Comparison of ENCODE assay signal across 9 mouse cellular contexts in genomic region chr8:35882638-35883455, GRCm38 (mm10).
A peak's percentile ranks its signal among the peaks of the same experiment; 100 is the strongest.
DNase-seq lines count a peak whose midpoint lies in the region; ATAC-seq lines count a peak whose summit lies in the region.
"Had no signal": no experiment of that assay in that cellular context is flagged by ENCODE, and none has a peak within 500 bp of the region (broad histone marks: within the 10 kb centered on the region; RNA-seq: fewer than 3 reads in every experiment).

No protein-coding gene starts in this region.

- no peaks in the 10 kb centered on the region for H3K27me3 ChIP-seq in forebrain, embryonic 13.5 days
- H3K27me3 ChIP-seq in hindbrain, embryonic 16.5 days (replicated peaks; ENCODE audit: control insufficient read depth, insufficient read depth, low read length) = no peaks in the 10 kb centered on the region
- no peaks in the 10 kb centered on the region for H3K27me3 ChIP-seq in neural tube, embryonic 13.5 days
- H3K27me3 ChIP-seq: limb, embryonic 13.5 days had no signal

- ATAC-seq in forebrain, embryonic 13.5 days = peak; percentile 89
- peak; percentile 76 for ATAC-seq in hindbrain, embryonic 16.5 days
- ATAC-seq in neural tube, embryonic 13.5 days (ENCODE audit: low read depth) = peak; percentile 86

- peak overlapping the region; percentile 43 for H3K4me2 ChIP-seq in forebrain, embryonic 13.5 days
- H3K4me2 ChIP-seq in hindbrain, embryonic 16.5 days (ENCODE audit: low read length) = peak overlapping the region; percentile 45
- peak overlapping the region; percentile 48 for H3K4me2 ChIP-seq in neural tube, embryonic 13.5 days
- H3K4me2 ChIP-seq: limb, embryonic 13.5 days had no signal

- no peak overlapping the region for H3K9ac ChIP-seq in forebrain, embryonic 13.5 days
- peak overlapping the region; percentile 42; the same call in 1 of the 2 replicates for H3K9ac ChIP-seq in hindbrain, embryonic 16.5 days (ENCODE audit: low read depth, low read length)
- H3K9ac ChIP-seq in neural tube, embryonic 13.5 days = peak overlapping the region; percentile 54
- H3K9ac ChIP-seq: limb, embryonic 13.5 days had no signal

- WGBS in forebrain, embryonic 13.5 days = 10% methylated on average over 12 of the region's 12 CpGs
- WGBS in hindbrain, embryonic 16.5 days = 17% methylated on average over 12 of the region's 12 CpGs
- WGBS in neural tube, embryonic 13.5 days = 7% methylated on average over 12 of the region's 12 CpGs

- H3K4me1 ChIP-seq in forebrain, embryonic 13.5 days = peaks cover 27% of the 10 kb centered on the region
- H3K4me1 ChIP-seq in hindbrain, embryonic 16.5 days (ENCODE audit: control insufficient read depth, insufficient read depth, low read depth, low read length) = peaks cover 12% of the 10 kb centered on the region
- H3K4me1 ChIP-seq in neural tube, embryonic 13.5 days (replicated peaks) = peaks cover 32% of the 10 kb centered on the region

- H3K36me3 ChIP-seq in forebrain, embryonic 13.5 days (ENCODE audit: poor library complexity, severe bottlenecking) = no peaks in the 10 kb centered on the region
- H3K36me3 ChIP-seq in hindbrain, embryonic 16.5 days (ENCODE audit: control insufficient read depth, insufficient read depth, low read length) = no peaks in the 10 kb centered on the region
- no peaks in the 10 kb centered on the region for H3K36me3 ChIP-seq in neural tube, embryonic 13.5 days
- H3K36me3 ChIP-seq: limb, embryonic 13.5 days had no signal

- 0 out of 2 replicates have a peak overlapping the region, but pooled peaks have one; percentile 3 for H3K4me3 ChIP-seq in forebrain, embryonic 13.5 days
- H3K4me3 ChIP-seq in hindbrain, embryonic 16.5 days (ENCODE audit: low read length) = no peak overlapping the region
- no peak overlapping the region for H3K4me3 ChIP-seq in neural tube, embryonic 13.5 days
- H3K4me3 ChIP-seq: limb, embryonic 13.5 days had no signal

- H3K9me3 ChIP-seq in forebrain, embryonic 13.5 days (replicated peaks) = peaks cover 7% of the 10 kb centered on the region
- peaks cover 3% of the 10 kb centered on the region for H3K9me3 ChIP-seq in hindbrain, embryonic 16.5 days (ENCODE audit: control insufficient read depth, low read length)
- H3K9me3 ChIP-seq in neural tube, embryonic 13.5 days = peaks cover 4% of the 10 kb centered on the region; the same call in 1 of the 2 replicates

- H3K27ac ChIP-seq in forebrain, embryonic 13.5 days = peak overlapping the region; percentile 74
- peak overlapping the region; percentile 73 for H3K27ac ChIP-seq in hindbrain, embryonic 16.5 days (ENCODE audit: low read depth, low read length)
- H3K27ac ChIP-seq in neural tube, embryonic 13.5 days (replicated peaks) = peak overlapping the region; percentile 85
- H3K27ac ChIP-seq: limb, embryonic 13.5 days had no signal

- peak; percentile 40 to 56 for DNase-seq in frontal cortex, postnatal 10 days (ENCODE audit: low spot score in 2 of 2)
- DNase-seq in frontal cortex, postnatal 25 days (ENCODE audit: low spot score in 2 of 2) = no peak
- peak; percentile 17 for DNase-seq in ES-CJ7 (ENCODE audit: low read depth, low spot score)
- no peak for DNase-seq in thymus, postnatal 36 days
- DNase-seq in natural killer cell, adult 2 months (ENCODE audit: low spot score in 2 of 2) = no peak

Comparison
In these comparisons a context has a peak if more than half of its experiments do, and no peak if none do; other contexts are left out.
1. DNase-seq: peak in frontal cortex, postnatal 10 days (2 of 2) and ES-CJ7 (single experiment); none in frontal cortex, postnatal 25 days (0 of 2), thymus, postnatal 36 days (0 of 2) and natural killer cell, adult 2 months (0 of 2).
2. Peak in every context shown above with its lines, with median percentiles within 50 percentile points of each other: ATAC-seq, H3K27ac ChIP-seq and H3K4me2 ChIP-seq.